Mouse (Mus musculus) central nervous system, embryonic 18 days (tissue): ENCODE measurements around the gene Vmn2r87. TPM values are rescaled to one million over a fixed set of nuclear protein-coding genes. Genes with fewer than 3 reads are reported as not detected.

ENCODE experiments used
- polyA plus RNA-seq: library from polyadenylated mRNA; depleted of rRNA; stranded (reverse); fragments of >200 nt; gene quantifications from 2 replicates; pipeline ENCODE4 v1.2.3, GENCODE M21; 2012; rRNA removed

Gene Vmn2r87
- polyA plus RNA-seq, result 0.80 and 0.92 TPM in 2 replicates

DNA sequence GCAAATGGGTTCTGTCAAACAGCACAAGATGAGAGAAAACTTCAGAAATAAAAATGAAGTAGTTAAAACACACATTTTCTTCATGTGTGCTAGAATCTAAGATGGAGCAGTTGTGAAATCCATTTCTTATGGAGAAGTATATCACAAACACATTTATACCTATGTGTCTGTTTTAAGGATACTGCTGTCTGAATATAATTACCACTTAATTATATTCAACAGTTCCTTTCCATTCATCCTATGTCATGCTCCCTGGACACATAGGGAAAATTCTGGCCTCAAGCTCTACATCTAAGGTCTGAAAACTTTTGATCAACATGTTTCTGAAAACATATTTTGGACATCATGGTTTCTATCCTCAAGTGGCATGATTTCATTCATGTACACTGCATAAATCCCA, at the start of gene Vmn2r87:
Gene Vmn2r87, minus strand, starts transcription at position 101 of the 400 bp plus-strand sequence.

DNA sequence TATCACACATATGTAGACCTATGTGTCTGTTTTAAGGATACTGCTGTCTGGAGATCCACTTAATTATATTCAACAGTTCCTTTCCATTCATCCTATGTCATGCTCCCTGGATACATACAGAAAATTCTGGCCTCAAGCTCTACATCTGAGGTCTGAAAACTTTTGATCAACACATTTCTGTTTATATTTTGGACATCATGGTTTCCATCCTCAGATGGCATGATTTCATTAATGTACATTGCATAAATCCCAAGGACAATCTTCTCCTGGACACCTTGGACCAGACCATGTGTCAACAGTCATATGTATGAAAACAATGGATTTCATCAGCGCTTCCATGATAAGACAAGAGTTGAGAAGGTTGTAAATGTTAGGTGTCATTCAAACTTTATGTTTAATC, 41.2 kb downstream of the Vmn2r87 start, which contains the start of gene Vmn2r86:
Gene Vmn2r86, minus strand, starts transcription at position 101 of the 400 bp plus-strand sequence.

DNA sequence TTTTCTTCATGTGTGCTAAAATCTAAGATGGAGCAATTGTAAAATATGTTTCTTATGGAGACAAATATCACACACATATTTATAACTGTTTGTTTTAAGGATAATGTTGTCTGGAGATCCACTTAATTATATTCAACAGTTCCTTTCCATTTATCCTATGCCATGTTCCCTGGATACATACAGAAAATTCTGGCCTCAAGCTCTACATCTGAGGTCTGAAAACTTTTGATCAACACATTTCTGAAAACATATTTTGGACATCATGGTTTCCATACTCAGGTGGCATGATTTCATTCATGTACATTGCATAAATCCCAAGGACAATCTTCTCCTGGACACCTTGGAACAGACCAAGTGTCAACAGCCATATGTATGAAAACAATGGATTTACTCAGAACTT, 67.6 kb downstream of the Vmn2r87 start, which contains the start of gene Vmn2r85:
Gene Vmn2r85, minus strand, starts transcription at position 101 of the 400 bp plus-strand sequence.

Other genes with a start within 250 kb of the Vmn2r87 start
- 0.52 and 1.3 TPM in 2 replicates for gene Neurod4, start 217.2 kb downstream of the Vmn2r87 start, polyA plus RNA-seq
- 0.05 and 0.13 TPM in 2 replicates for gene Tespa1, start 174.5 kb downstream of the Vmn2r87 start, polyA plus RNA-seq
- 0.14 and 0.16 TPM in 2 replicates for gene Vmn2r84, start 103.1 kb downstream of the Vmn2r87 start, polyA plus RNA-seq
- gene Vmn2r85, start 67.7 kb downstream of the Vmn2r87 start, polyA plus RNA-seq, result 0.10 and 0.13 TPM in 2 replicates
- 0.13 and 0.14 TPM in 2 replicates for gene Vmn2r86, start 41.3 kb downstream of the Vmn2r87 start, polyA plus RNA-seq